Mouse (Mus musculus) macrophage (primary cell): ENCODE data around the gene Acvr2b. TPM values are rescaled to one million over a fixed set of nuclear protein-coding genes. Genes with fewer than 3 reads are reported as not detected.

Experiments
- H3K27ac ChIP-seq: fragments of 350-480 bp; formaldehyde crosslinking; 2 replicates; pipeline ENCODE4 v1.9.0; 2021
- H3K36me3 ChIP-seq: fragments of 350-480 bp; formaldehyde crosslinking; 2 replicates; pipeline ENCODE4 v1.9.0; 2021; ENCODE audit errors: inconsistent target
- H3K4me3 ChIP-seq: fragments of 350-480 bp; formaldehyde crosslinking; 2 replicates; pipeline ENCODE4 v1.9.0; 2021; ENCODE audit errors: inconsistent target
- H3K79me2 ChIP-seq: fragments of 350-480 bp; formaldehyde crosslinking; 2 replicates; pipeline ENCODE4 v1.9.0; 2021; ENCODE audit errors: inconsistent target
- WGBS: methylation state at CpG from one replicate; pipeline ENCODE4 v1.1.7; 2026; ENCODE audit warnings: inconsistent platforms; ENCODE audit not compliant: missing documents; 5-methylcytosine and 5-hydroxymethylcytosine counted together
- polyA plus RNA-seq: library from polyadenylated mRNA; stranded (reverse); fragments of 250-400 nt; gene quantifications from 3 replicates; pipeline ENCODE4 v1.2.4, GENCODE M21; 2018; ENCODE audit warnings: inconsistent platforms

The Acvr2b gene
- polyA plus RNA-seq, 1 experiment from 2014 or later, result 0.65 TPM

- Histone ChIP-seq H3K79me2 (no peaks in the 10 kb centered on the region), H3K27ac (no peak overlapping the region), H3K4me3 (no peak overlapping the region), H3K36me3 (no peaks in the 10 kb centered on the region)
- WGBS, result 67% methylated on average over 5 of the region's 5 CpGs
Measured at GRCm38 (mm10) chr9:119388956-119389355, 13.0 kb upstream of the Acvr2b start.

GRCm38 (mm10) chr9:119390214-119390613 is 11.7 kb upstream of the Acvr2b start:
- no peaks in the 10 kb centered on the region for H3K79me2 ChIP-seq
- WGBS, result 92% methylated on average over 2 of the region's 2 CpGs
- no peak overlapping the region for H3K27ac ChIP-seq
- H3K4me3 ChIP-seq, result no peak overlapping the region
- H3K36me3 ChIP-seq, result no peaks in the 10 kb centered on the region

GRCm38 (mm10) chr9:119394808-119395207 is 7.1 kb upstream of the Acvr2b start:
- Histone ChIP-seq H3K36me3 (no peaks in the 10 kb centered on the region), H3K27ac (no peak overlapping the region), H3K79me2 (no peaks in the 10 kb centered on the region), H3K4me3 (no peak overlapping the region)
- WGBS, result 91% methylated on average over 1 of the region's 1 CpGs

- Histone ChIP-seq H3K79me2 (no peaks in the 10 kb centered on the region), H3K36me3 (no peaks in the 10 kb centered on the region), H3K4me3 (peak overlapping the region; percentile 32), H3K27ac (no peak overlapping the region)
- 0% methylated on average over 7 of the region's 7 CpGs for WGBS
Measured at GRCm38 (mm10) chr9:119401351-119401750, 567 bp upstream of the Acvr2b start.

GRCm38 (mm10) chr9:119402253-119403235 is 626 bp downstream of the Acvr2b start:
- WGBS, result under 1% methylated on average over 118 of the region's 127 CpGs
- H3K79me2 ChIP-seq, result no peaks in the 10 kb centered on the region

GRCm38 (mm10) chr9:119403236-119403641 is 1.3 kb downstream of the Acvr2b start:
- Histone ChIP-seq H3K27ac (no peak overlapping the region), H3K4me3 (peak overlapping the region; percentile 21; the same call in 1 of the 2 replicates), H3K79me2 (no peaks in the 10 kb centered on the region), H3K36me3 (no peaks in the 10 kb centered on the region)
- under 1% methylated on average over 26 of the region's 26 CpGs for WGBS

More at GRCm38 (mm10) chr9:119402253-119403235, 626 bp downstream of the Acvr2b start:
- Histone ChIP-seq H3K36me3 (no peaks in the 10 kb centered on the region), H3K4me3 (peak overlapping the region; percentile 21; the same call in 1 of the 2 replicates), H3K27ac (no peak overlapping the region)

- Histone ChIP-seq H3K79me2 (no peaks in the 10 kb centered on the region), H3K36me3 (no peaks in the 10 kb centered on the region), H3K27ac (no peak overlapping the region), H3K4me3 (no peak overlapping the region)
- WGBS, result 15% methylated on average over 5 of the region's 5 CpGs
Measured at GRCm38 (mm10) chr9:119404090-119404489, 2.2 kb downstream of the Acvr2b start.

DNA sequence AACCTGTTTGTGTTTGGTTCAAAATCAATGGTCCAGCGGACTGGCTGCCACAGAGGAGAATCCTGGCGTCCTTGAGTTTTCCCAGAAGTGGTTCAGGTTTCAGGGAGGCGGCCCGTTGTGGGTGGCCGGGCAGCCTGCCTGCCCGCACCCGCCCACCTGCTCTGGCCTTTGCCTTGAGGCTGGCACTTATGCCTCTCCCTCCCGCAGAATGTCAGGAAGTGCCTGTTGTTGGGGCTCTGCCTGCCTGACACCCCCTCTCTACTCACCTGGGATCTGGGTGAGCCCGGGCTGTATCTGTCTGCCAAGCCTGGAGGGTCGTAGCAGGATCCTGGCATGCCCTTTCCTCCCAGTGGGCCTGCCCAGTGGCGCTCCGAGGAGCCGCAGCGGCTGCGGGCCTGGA is 6.0 kb downstream of the Acvr2b start:
- 97% methylated on average over 15 of the region's 15 CpGs for WGBS

DNA sequence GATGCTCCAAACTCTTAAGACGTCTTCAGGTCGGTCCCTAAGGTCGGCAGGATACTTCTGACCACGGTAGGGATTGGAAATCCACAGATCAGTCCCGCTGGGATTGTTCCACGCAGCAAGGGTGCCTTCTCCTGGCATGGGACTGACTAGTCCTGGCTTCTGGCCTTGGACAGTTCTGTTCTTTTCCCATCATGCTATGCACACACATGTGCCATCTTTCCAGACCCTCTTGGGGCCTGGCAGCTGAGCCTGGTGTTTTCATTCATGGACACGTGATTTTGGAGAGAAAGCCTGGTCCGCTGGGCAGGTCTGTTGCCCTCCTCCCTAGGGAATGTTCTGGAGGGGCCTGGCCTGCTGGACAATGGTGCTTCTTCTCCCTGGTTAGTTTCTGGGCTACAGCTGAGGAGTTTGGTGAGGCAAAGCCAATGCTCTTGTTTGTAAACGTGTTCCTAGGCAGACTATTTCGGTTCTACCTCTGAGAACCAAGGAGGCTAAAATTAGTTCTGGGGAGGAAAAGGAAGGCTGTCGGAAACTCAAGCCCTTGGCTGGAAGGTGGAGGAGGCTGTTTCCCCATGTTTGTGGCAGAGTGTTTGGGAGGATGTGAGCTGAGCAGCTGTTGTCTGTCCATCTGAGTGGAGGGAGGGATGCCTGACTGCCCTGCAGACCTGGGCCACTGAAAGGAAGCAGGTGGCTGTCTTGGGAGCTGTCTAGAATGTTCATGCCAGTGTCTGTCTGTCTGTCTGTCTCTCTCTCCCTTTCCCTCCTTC is 7.2 kb downstream of the Acvr2b start:
- Histone ChIP-seq H3K36me3 (no peaks in the 10 kb centered on the region), H3K27ac (no peak overlapping the region), H3K4me3 (no peak overlapping the region), H3K79me2 (no peaks in the 10 kb centered on the region)
- WGBS, result 71% methylated on average over 11 of the region's 11 CpGs

More for the DNA sequence above, 6.0 kb downstream of the Acvr2b start:
- H3K4me3 ChIP-seq, result no peak overlapping the region
- H3K79me2 ChIP-seq, result no peaks in the 10 kb centered on the region
- H3K36me3 ChIP-seq, result no peaks in the 10 kb centered on the region
- H3K27ac ChIP-seq, result no peak overlapping the region

GRCm38 (mm10) chr9:119409864-119410263 is 7.9 kb downstream of the Acvr2b start:
- Histone ChIP-seq H3K79me2 (no peaks in the 10 kb centered on the region), H3K27ac (no peak overlapping the region), H3K36me3 (no peaks in the 10 kb centered on the region), H3K4me3 (no peak overlapping the region)
- 92% methylated on average over 5 of the region's 5 CpGs for WGBS

- Histone ChIP-seq H3K79me2 (no peaks in the 10 kb centered on the region), H3K27ac (no peak overlapping the region), H3K36me3 (no peaks in the 10 kb centered on the region), H3K4me3 (no peak overlapping the region)
- WGBS, result 77% methylated on average over 18 of the region's 18 CpGs
Measured at GRCm38 (mm10) chr9:119418025-119418424, 16.1 kb downstream of the Acvr2b start.

GRCm38 (mm10) chr9:119419852-119420438 is 18.0 kb downstream of the Acvr2b start:
- Histone ChIP-seq H3K79me2 (no peaks in the 10 kb centered on the region), H3K36me3 (no peaks in the 10 kb centered on the region), H3K4me3 (no peak overlapping the region), H3K27ac (no peak overlapping the region)
- WGBS, result 94% methylated on average over 12 of the region's 12 CpGs

DNA sequence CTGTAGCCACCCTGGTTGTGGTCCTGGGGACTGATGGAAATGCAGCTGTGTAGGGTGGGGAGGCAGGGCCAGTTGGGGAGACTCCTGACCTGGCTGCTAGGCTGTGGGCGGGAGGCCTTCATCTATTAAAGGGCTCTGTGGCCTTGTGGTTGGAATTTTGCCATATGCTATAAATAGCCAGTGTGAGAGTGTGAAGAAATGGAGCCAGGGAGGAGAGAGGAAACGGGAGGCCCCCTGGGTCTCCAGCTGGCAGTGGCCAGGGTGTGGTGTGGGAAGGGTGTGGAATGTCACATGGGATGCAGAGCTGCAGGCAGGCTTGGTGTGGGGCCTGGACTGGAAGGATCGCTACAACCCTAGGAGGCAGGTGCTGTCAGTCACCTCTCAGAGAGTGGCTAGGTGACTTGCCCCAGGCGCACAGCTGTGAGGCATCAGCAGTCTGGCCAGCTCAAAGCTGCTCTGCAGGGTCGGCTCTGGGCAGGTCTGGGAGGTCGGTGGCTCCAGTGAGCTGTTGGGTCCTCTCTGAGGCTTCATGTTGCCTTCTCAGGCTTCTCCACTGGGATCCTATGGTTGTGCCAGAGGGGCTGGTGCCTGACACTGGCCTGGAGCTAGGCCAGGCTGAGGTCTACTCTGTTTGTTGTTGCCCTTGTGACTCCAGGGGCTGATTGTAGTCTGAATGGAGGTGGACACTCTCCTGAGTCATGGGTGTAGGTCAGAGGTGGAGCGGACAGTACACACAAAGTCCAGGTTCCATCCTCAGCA is 23.5 kb downstream of the Acvr2b start:
- Histone ChIP-seq H3K79me2 (no peaks in the 10 kb centered on the region), H3K4me3 (no peak overlapping the region), H3K36me3 (no peaks in the 10 kb centered on the region), H3K27ac (no peak overlapping the region)
- 36% methylated on average over 7 of the region's 7 CpGs for WGBS

- H3K4me3 ChIP-seq, result no peak overlapping the region
- H3K79me2 ChIP-seq, result no peaks in the 10 kb centered on the region
- no peak overlapping the region for H3K27ac ChIP-seq
- no peaks in the 10 kb centered on the region for H3K36me3 ChIP-seq
- 85% methylated on average over 13 of the region's 13 CpGs for WGBS
Measured at GRCm38 (mm10) chr9:119425976-119426415, 24.1 kb downstream of the Acvr2b start.
